Mouse (Mus musculus): Measurements from ENCODE around the gene Rpl18. TPM values are rescaled to one million over a fixed set of nuclear protein-coding genes. Genes with fewer than 3 reads are reported as not detected.

Gene Rpl18
- polyA plus RNA-seq, 1 experiment from 2014 or later: 1,469 TPM

GRCm38 (mm10) chr7:45703521-45704033, 11.7 kb upstream of the Rpl18 start:
- ATAC-seq (replicated peaks; ENCODE audit: low FRiP score) (no peak), DNase-seq (ENCODE audit: low spot score) (no peak)
- WGBS: 57% methylated on average over 12 of the region's 12 CpGs
- H3K4me1 ChIP-seq (replicated peaks; ENCODE audit: control insufficient read depth, insufficient read depth, low read length): peaks cover 47% of the 10 kb centered on the region
- peak overlapping the region; percentile 45 for H3K4me3 ChIP-seq (ENCODE audit: low read depth, low read length)
- H3K36me3 ChIP-seq (ENCODE audit: control insufficient read depth, insufficient read depth, low read length): no peaks in the 10 kb centered on the region
- peak overlapping the region; percentile 62 for H3K9ac ChIP-seq (ENCODE audit: low read depth, low read length)
- peaks cover 31% of the 10 kb centered on the region for H3K27me3 ChIP-seq (replicated peaks; ENCODE audit: control insufficient read depth, insufficient read depth, low read length)
- peak overlapping the region; percentile 79 for H3K27ac ChIP-seq (ENCODE audit: low read depth, low read length)
- H3K4me2 ChIP-seq: peak overlapping the region; percentile 100
- H3K9me3 ChIP-seq (ENCODE audit: control insufficient read depth, low read length): no peaks in the 10 kb centered on the region

- DNase-seq (ENCODE audit: low spot score) (peak; percentile 76), ATAC-seq (replicated peaks; ENCODE audit: low FRiP score) (peak; percentile 48)
- Histone ChIP-seq H3K4me1 (replicated peaks; ENCODE audit: control insufficient read depth, insufficient read depth, low read length) (peaks cover 48% of the 10 kb centered on the region), H3K36me3 (ENCODE audit: control insufficient read depth, insufficient read depth, low read length) (no peaks in the 10 kb centered on the region), H3K27me3 (replicated peaks; ENCODE audit: control insufficient read depth, insufficient read depth, low read length) (peaks cover 26% of the 10 kb centered on the region), H3K4me2 (peak overlapping the region; percentile 100), H3K27ac (ENCODE audit: low read depth, low read length) (peak overlapping the region; percentile 79), H3K4me3 (ENCODE audit: low read depth, low read length) (peak overlapping the region; percentile 45), H3K9me3 (ENCODE audit: control insufficient read depth, low read length) (no peaks in the 10 kb centered on the region), H3K9ac (ENCODE audit: low read depth, low read length) (peak overlapping the region; percentile 62)
- 3% methylated on average over 13 of the region's 13 CpGs for WGBS
These were observed 11.2 kb upstream of the Rpl18 start for GRCm38 (mm10) chr7:45704046-45704559.

GRCm38 (mm10) chr7:45704730-45705442, 10.4 kb upstream of the Rpl18 start, which contains the start of gene Dbp:
TSS of gene Dbp (plus strand) at chr7:45705088.
- peak within 1 kb of the TSS; percentile 62 for H3K9ac ChIP-seq (ENCODE audit: low read depth, low read length)
- H3K36me3 ChIP-seq (ENCODE audit: control insufficient read depth, insufficient read depth, low read length): no peaks in the 10 kb centered on the region
- H3K4me2 ChIP-seq: peak within 1 kb of the TSS; percentile 100
- peaks cover 44% of the 10 kb centered on the region for H3K4me1 ChIP-seq (replicated peaks; ENCODE audit: control insufficient read depth, insufficient read depth, low read length)
- peak; percentile 94 for DNase-seq (ENCODE audit: low spot score)
- peaks cover 18% of the 10 kb centered on the region for H3K27me3 ChIP-seq (replicated peaks; ENCODE audit: control insufficient read depth, insufficient read depth, low read length)
- peak; percentile 85 for ATAC-seq (replicated peaks; ENCODE audit: low FRiP score)
- peak within 1 kb of the TSS; percentile 82 for H3K27ac ChIP-seq (ENCODE audit: low read depth, low read length)
- WGBS: under 1% methylated on average over 36 of the region's 36 CpGs
- peak within 1 kb of the TSS; percentile 69 for H3K4me3 ChIP-seq (ENCODE audit: low read depth, low read length)
- H3K9me3 ChIP-seq (ENCODE audit: control insufficient read depth, low read length): no peaks in the 10 kb centered on the region

GRCm38 (mm10) chr7:45705443-45705864, 9.8 kb upstream of the Rpl18 start:
- Histone ChIP-seq H3K9me3 (ENCODE audit: control insufficient read depth, low read length) (no peaks in the 10 kb centered on the region), H3K4me3 (ENCODE audit: low read depth, low read length) (peak overlapping the region; percentile 69), H3K27ac (ENCODE audit: low read depth, low read length) (peak overlapping the region; percentile 59), H3K27me3 (replicated peaks; ENCODE audit: control insufficient read depth, insufficient read depth, low read length) (peaks cover 13% of the 10 kb centered on the region), H3K4me1 (replicated peaks; ENCODE audit: control insufficient read depth, insufficient read depth, low read length) (peaks cover 44% of the 10 kb centered on the region), H3K4me2 (peak overlapping the region; percentile 100), H3K36me3 (ENCODE audit: control insufficient read depth, insufficient read depth, low read length) (no peaks in the 10 kb centered on the region; the same call in 1 of the 2 replicates), H3K9ac (ENCODE audit: low read depth, low read length) (peak overlapping the region; percentile 42)
- DNase-seq (ENCODE audit: low spot score): no peak
- ATAC-seq (replicated peaks; ENCODE audit: low FRiP score): no peak
- WGBS: under 1% methylated on average over 20 of the region's 21 CpGs

- Histone ChIP-seq H3K36me3 (ENCODE audit: control insufficient read depth, insufficient read depth, low read length) (peaks cover 3% of the 10 kb centered on the region; the same call in 1 of the 2 replicates), H3K4me2 (peak overlapping the region; percentile 100), H3K4me3 (ENCODE audit: low read depth, low read length) (peak overlapping the region; percentile 69), H3K9me3 (ENCODE audit: control insufficient read depth, low read length) (no peaks in the 10 kb centered on the region), H3K9ac (ENCODE audit: low read depth, low read length) (peak overlapping the region; percentile 82), H3K27me3 (replicated peaks; ENCODE audit: control insufficient read depth, insufficient read depth, low read length) (peaks cover 9% of the 10 kb centered on the region), H3K27ac (ENCODE audit: low read depth, low read length) (peak overlapping the region; percentile 82), H3K4me1 (replicated peaks; ENCODE audit: control insufficient read depth, insufficient read depth, low read length) (peaks cover 42% of the 10 kb centered on the region)
- DNase-seq (ENCODE audit: low spot score) (peak; percentile 69), ATAC-seq (replicated peaks; ENCODE audit: low FRiP score) (no peak)
- 2% methylated on average over 7 of the region's 7 CpGs for WGBS
These were observed 9.4 kb upstream of the Rpl18 start for GRCm38 (mm10) chr7:45705873-45706281.

- WGBS: under 1% methylated on average over 41 of the region's 45 CpGs
- peak; percentile 42 for ATAC-seq (replicated peaks; ENCODE audit: low FRiP score)
- Histone ChIP-seq H3K27me3 (replicated peaks; ENCODE audit: control insufficient read depth, insufficient read depth, low read length) (peaks cover under 1% of the 10 kb centered on the region; the same call in 1 of the 2 replicates), H3K9me3 (ENCODE audit: control insufficient read depth, low read length) (no peaks in the 10 kb centered on the region), H3K27ac (ENCODE audit: low read depth, low read length) (peak overlapping the region; percentile 82), H3K9ac (ENCODE audit: low read depth, low read length) (peak overlapping the region; percentile 82), H3K4me1 (replicated peaks; ENCODE audit: control insufficient read depth, insufficient read depth, low read length) (peaks cover 38% of the 10 kb centered on the region), H3K36me3 (ENCODE audit: control insufficient read depth, insufficient read depth, low read length) (peaks cover 11% of the 10 kb centered on the region), H3K4me2 (peak overlapping the region; percentile 100), H3K4me3 (ENCODE audit: low read depth, low read length) (peak overlapping the region; percentile 69)
- peak; percentile 89 for DNase-seq (ENCODE audit: low spot score)
These were observed 8.5 kb upstream of the Rpl18 start for GRCm38 (mm10) chr7:45706721-45707241.

GRCm38 (mm10) chr7:45707375-45707967, 7.8 kb upstream of the Rpl18 start:
- no peaks in the 10 kb centered on the region for H3K9me3 ChIP-seq (ENCODE audit: control insufficient read depth, low read length)
- ATAC-seq (replicated peaks; ENCODE audit: low FRiP score): 0 out of 2 replicates have a peak, but pooled peaks have one; percentile 17
- DNase-seq (ENCODE audit: low spot score): peak; percentile 89
- H3K9ac ChIP-seq (ENCODE audit: low read depth, low read length): peak overlapping the region; percentile 82
- H3K4me2 ChIP-seq: peak overlapping the region; percentile 100
- peak overlapping the region; percentile 82 for H3K27ac ChIP-seq (ENCODE audit: low read depth, low read length)
- H3K4me1 ChIP-seq (replicated peaks; ENCODE audit: control insufficient read depth, insufficient read depth, low read length): peaks cover 38% of the 10 kb centered on the region
- H3K4me3 ChIP-seq (ENCODE audit: low read depth, low read length): peak overlapping the region; percentile 69
- H3K36me3 ChIP-seq (ENCODE audit: control insufficient read depth, insufficient read depth, low read length): peaks cover 18% of the 10 kb centered on the region
- no peaks in the 10 kb centered on the region for H3K27me3 ChIP-seq (replicated peaks; ENCODE audit: control insufficient read depth, insufficient read depth, low read length)
- whole genome bisulfite sequencing: under 1% methylated on average over 27 of the region's 27 CpGs

GRCm38 (mm10) chr7:45708221-45708761, 7.0 kb upstream of the Rpl18 start:
- Histone ChIP-seq H3K9ac (ENCODE audit: low read depth, low read length) (0 out of 2 replicates have a peak overlapping the region, but pooled peaks have one; percentile 9), H3K4me2 (peak overlapping the region; percentile 100), H3K27me3 (replicated peaks; ENCODE audit: control insufficient read depth, insufficient read depth, low read length) (no peaks in the 10 kb centered on the region), H3K9me3 (ENCODE audit: control insufficient read depth, low read length) (no peaks in the 10 kb centered on the region), H3K27ac (ENCODE audit: low read depth, low read length) (peak overlapping the region; percentile 82), H3K4me3 (ENCODE audit: low read depth, low read length) (no peak overlapping the region), H3K4me1 (replicated peaks; ENCODE audit: control insufficient read depth, insufficient read depth, low read length) (peaks cover 38% of the 10 kb centered on the region), H3K36me3 (ENCODE audit: control insufficient read depth, insufficient read depth, low read length) (peaks cover 26% of the 10 kb centered on the region)
- DNase-seq (ENCODE audit: low spot score) (no peak), ATAC-seq (replicated peaks; ENCODE audit: low FRiP score) (no peak)
- WGBS: 40% methylated on average over 13 of the region's 13 CpGs

Data from liver, embryonic 11.5 days (tissue).